Mouse (Mus musculus): ENCODE data around the gene Ccdc181.
A peak's percentile ranks its signal among the peaks of the same experiment; 100 is the strongest.
"Not testable (repeated sequence)": the region's sequence is repeated elsewhere in the genome, so short reads cannot be mapped to it uniquely, and the experiment has no call there.

Gene Ccdc181

DNA sequence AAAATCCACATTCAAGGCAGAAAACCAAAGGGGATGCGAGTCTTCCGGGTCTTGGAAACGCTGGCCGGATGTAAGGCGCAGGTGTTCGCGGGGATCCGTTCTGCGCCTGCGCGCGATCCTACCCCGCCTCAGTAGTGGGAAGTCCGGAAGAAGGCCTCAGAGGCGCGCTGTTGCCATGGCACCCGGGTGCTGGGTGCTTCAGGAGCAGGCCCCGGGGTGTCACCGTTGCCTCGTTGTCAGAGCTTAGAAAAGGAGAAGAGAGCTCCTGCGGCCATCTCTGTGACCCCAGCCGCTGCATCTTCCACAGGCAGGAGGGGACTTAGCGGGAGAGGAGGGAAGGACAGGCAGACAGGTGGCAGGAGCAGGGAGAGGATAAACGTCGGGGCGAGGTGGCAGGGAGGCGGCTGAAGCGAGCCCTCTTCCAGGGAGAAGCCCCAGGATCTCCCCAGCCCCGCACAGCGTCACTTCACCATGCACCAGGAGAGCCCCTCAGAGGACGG, at the start of gene Ccdc181:
Gene Ccdc181, plus strand, starts transcription at position 131 of the 500 bp plus-strand sequence.
- DNase-seq (ENCODE audit: low read depth, low spot score): peak; percentile 98

DNA sequence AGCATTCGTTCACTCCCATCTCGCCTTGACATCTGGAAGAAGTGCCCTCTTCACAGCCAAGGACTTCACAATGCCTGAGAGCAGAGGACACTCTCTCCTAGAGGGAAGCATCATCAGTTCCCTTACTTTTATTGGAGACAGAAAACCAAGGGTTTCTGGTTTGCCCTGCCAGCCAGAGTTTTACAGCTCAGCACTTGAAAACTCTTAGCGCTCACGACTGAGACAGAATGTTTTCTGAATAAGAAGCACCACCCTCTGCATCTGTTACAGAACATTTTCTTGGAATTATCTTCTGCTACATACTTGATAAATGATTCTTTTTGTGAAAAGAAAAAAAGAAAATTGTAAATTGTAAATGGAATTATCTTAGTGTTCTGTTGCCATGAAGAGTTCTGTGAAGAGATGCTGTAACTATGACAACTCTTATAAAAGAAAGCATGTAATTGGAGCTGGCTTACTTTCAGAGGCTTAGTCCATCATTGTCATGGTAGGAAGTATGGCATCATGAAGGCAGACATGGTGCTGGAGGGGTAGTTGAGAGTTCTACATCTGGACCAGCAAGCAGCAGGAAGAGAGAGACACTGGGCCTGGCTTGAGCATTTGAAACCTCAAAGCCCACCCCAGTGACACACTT, 43.3 kb upstream of the Ccdc181 start:
- DNase-seq (ENCODE audit: low read depth, low spot score): not testable (repeated sequence)

DNA sequence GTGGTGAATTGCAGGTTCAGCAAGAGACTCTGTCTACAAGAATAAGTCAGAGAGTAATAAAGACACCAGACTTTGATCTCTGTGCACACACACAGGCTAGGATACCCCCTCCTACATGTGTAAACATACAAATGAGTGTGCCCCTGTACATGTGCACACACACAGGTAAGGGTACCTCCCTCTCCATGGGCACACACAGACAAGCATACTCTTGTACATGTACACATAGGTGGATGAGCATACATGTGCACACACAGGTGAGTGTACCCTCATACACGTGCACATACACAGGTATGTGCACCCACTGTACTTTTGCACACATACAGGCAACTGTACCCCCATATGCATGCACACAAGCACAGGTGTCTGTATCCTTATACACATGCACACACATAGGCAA, 41.9 kb upstream of the Ccdc181 start:
- DNase-seq (ENCODE audit: low read depth, low spot score): no peak

DNA sequence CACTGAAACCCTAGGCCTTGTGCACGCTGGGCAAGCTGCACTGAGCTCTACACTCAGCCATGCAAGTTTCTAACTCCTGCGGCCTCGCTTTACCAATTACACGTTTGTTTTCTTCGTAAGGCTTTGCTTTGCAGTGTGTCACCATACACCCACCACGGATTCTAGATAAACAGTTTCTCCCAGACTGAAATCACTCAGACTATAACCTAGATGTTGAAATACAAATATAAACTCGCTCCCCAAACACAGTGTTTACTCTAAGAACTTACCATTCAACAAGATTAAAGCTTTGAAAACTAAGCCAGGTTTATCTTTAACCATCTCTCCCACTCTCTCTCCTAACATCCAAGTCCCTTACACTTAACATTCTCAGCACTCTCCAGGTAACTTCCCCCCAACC, 40.3 kb upstream of the Ccdc181 start:
- DNase-seq (ENCODE audit: low read depth, low spot score): no peak

DNA sequence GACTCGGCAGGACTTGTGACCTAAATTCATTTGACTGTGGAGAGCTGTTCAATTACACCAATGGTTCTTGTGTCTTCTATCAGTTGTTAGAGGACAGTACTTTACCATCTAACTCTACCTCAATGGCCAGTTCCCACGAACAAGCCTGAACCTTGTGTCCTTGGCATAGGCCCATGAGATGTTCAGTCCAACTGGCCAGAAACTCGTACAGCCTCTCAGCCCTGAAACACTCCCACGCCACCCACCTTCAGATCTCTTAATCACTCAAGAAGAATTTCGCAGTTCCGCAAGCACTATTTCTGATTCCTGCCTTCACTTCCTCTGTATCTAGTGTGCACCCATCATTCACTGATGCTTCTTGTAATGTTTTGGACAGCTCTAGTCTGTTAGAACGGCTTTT, 39.3 kb upstream of the Ccdc181 start:
- no peak for DNase-seq (ENCODE audit: low read depth, low spot score)

DNA sequence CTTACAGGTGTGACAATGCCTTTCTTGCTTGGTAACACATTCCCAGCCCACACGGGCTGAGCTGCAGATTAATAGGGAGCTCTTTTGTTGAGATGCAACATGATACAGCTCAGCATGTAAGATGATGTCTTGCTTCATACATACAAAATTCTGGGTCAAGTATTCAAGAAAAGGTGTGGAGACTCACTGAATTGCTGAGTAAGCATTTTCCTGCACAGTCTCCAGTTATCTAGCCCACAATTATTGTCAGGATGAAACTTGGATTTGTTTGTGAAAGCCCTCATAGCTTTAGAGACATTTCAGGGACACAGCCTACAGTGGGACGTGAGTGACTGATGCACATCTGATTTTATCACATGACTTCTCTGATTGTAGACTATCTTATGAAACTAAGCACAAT, 33.9 kb upstream of the Ccdc181 start:
- no peak for DNase-seq (ENCODE audit: low read depth, low spot score)

DNA sequence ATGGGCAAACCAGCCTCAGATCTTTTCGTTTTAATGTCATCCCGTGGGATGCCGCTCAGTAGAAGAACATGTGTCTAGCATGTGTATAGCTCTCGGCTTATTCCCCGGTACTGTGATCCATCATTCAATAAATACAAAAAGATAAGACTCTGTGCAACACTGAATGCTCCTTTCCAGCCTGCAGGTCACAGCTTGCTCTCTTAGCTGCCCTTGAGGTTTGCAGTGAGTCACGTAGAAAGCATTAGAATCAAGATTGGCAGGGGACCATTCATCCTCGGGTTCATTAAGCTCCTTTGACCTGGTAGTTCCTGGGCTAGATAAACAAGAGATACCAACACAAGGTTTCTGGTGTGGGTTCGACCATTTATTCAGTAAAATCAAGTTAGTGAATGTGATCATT, 32.6 kb upstream of the Ccdc181 start:
- no peak for DNase-seq (ENCODE audit: low read depth, low spot score)

DNA sequence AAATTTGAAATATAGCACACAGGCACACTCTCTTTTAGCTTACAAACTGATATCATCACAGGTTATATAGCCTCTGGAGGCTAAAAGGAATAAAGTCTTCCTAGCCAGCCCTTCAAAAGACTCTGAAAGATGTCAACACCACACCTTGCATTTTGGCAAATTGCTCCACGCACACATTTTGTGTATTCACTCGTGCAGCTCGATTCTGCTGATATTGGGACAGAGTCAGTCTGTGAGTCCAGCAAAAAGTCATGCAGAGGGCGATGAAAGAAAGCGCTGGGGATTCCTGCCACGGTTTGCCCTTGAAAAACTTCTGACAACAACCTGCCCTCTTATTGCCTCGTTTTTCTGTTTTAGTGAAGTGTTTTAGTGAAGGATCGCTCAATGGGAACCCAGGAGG, 27.9 kb upstream of the Ccdc181 start:
- DNase-seq (ENCODE audit: low read depth, low spot score): no peak

DNA sequence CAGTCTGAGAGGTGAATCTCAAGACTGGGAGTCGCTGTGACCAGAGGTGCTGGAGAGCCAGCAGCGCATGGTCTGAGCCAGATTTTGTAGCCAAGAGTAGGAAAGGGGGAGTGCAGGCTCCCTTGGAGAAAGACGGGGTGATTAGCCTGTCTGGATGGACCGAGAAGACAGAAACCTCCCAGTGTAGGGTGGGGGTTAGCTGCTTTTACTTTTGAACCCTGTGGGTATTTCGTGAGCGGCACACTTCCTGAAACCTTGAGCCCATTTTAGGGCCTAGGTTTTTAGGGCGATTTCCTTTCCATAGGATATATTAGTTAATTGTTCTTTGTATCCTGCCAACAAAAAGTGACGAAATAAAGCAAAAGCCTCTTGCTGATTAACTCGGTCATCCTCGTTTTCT, 27.4 kb upstream of the Ccdc181 start:
- peak; percentile 28 for DNase-seq (ENCODE audit: low read depth, low spot score)

DNA sequence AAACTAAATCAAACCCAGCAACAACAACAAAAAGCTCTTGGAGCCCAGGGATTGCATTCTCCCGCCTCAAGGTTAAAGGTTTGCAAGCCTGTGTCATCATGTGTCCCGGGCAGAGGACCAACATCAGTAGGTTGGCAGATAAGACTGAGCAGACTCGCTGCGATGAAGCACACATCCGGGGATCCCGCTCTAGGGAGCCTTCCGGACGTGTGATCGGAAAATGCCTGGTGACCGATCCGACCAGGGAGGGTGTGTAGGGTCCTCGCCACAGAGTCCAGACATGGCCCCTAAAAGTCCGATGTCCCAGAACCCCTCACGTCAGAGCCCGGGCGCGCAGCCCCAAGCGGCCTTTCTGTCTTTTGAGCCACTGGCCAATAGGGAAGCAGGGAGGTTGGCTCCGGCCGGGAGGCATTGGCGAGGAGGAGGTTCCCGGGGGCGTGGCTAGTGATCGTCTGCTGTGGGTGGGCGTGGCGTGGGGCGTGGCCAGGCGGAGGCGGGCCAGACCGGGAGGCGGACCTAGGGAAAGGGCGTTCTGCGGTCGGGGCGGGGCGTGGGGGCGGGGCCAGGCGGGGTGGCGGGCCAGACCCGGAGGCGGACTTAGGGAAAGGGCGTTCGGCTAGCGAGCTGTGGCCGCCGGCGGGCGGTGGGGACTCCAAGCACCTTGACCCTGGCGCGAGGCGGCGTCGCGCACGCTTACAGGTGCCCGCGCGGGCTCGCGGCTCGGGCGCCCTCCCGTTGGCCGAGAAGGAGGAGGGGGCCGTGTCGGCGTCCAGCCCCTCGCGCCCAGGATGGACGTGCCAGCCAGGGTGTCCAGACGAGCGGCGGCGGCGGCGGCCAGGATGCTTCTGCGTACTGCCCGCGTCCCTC, 26.7 kb upstream of the Ccdc181 start, which contains the start of gene Slc19a2:
Gene Slc19a2, plus strand, starts transcription at position 582 of the 867 bp plus-strand sequence.
- peak; percentile 97 for DNase-seq (ENCODE audit: low read depth, low spot score)

DNA sequence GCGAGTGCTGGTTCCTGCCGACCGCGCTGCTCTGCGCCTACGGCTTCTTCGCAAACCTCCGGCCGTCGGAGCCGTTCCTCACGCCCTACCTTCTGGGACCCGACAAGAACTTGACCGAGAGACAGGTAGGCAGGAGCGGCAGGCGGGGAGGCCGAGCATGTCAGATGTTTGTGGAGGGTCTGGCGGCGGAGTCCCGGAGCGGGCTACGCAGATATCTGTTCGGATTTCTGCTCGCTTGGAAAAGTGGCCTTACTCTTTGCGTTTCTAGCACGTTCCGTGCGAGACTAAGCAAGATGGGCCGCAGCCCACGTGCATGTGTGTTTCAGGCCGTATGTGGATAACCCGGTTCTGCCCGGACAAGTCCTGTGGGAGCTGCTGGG, 26.1 kb upstream of the Ccdc181 start:
- peak; percentile 63 for DNase-seq (ENCODE audit: low read depth, low spot score)

DNA sequence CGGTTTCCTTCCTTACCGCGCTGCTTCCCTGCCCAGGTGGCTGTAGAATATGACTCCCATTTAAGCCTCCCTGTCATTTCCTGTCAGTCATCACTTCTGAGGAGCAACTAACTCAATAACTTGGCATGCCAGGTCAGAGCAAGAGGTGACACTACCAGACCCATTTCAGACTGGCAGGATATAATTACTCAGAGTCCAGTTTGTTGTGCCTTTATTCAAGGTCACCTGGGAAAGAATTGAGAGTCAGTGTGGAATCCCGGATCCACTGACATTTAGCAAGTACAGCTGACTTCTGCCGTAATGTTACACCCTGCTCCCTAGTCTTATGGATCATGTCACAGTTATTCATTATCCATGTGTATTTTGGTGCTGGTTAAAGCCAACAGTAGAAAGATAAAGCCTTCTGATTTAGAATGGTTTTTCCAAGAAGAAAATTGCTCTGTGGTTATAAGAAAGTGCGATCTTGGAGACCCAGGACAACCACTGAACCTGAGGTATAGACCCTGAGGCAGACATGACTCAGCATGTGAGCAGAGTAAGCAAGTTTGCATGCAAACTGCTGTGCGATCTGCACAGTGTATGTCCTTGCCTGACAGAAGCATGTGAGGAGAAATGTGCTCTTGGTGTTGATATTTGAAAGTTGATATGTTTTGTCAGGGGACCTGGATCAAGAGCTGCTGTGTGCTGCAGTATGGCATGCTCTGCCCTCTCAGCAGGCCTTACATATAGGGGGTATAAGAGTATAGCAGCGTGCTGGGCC, 24.8 kb upstream of the Ccdc181 start:
- peak; percentile 31 for DNase-seq (ENCODE audit: low read depth, low spot score)

DNA sequence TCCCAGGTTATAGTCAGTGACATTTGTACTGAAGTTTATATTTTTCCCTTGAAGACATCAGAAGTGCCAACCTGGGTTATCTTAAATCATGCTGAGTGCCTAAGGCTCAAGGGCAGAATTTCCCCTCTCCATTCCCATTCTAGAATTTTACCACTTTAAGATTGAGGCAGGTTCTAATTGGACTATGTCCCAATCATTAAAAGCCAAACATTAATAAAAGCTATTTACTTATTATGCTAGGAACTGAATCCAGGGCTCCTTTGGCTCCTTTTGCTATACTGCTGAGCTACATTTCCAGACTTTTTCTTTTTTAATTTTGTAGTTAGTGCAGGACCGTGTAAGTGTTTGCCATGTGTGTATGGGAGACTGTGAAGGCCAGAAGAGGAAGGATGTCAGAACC, 23.9 kb upstream of the Ccdc181 start:
- DNase-seq (ENCODE audit: low read depth, low spot score): no peak

DNA sequence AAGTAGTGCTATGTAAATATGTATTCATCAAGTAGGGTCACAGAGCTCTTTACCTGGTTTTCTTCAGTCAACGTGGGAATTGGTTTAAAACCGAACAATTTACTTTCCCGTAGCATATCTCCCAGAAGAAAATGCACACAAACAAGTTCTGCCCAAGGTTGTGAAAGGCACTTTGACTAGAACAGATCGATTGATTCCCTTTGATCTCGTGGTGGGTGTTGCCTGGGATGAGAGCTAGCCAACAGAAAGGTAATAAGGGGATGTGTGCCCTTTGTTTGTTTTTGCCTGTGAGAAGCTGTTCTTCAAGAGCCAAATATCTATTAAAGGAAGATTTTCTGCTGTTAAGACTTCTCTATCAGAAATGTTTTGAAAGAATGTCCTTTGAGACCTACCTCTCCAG, 22.8 kb upstream of the Ccdc181 start:
- peak; percentile 21 for DNase-seq (ENCODE audit: low read depth, low spot score)

DNA sequence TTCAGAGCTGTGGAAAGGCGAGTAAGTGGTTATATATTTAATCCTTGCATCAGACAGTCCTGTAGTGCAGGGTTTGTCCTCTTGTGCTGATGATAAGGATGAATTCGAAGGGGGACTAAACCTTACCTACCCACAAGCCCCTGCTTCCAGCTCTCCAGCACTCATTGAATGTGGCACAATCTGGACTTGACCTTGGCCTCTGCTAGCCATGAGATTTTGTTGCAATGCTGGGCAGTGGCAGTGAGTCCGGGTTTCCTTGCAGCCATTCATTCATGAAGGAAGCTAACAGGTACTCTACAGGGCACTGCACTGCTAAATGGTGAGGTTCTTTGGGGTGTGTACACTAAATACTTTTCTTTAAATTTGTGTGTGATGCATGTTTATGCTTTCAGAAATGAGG, 20.5 kb upstream of the Ccdc181 start:
- DNase-seq (ENCODE audit: low read depth, low spot score): no peak

DNA sequence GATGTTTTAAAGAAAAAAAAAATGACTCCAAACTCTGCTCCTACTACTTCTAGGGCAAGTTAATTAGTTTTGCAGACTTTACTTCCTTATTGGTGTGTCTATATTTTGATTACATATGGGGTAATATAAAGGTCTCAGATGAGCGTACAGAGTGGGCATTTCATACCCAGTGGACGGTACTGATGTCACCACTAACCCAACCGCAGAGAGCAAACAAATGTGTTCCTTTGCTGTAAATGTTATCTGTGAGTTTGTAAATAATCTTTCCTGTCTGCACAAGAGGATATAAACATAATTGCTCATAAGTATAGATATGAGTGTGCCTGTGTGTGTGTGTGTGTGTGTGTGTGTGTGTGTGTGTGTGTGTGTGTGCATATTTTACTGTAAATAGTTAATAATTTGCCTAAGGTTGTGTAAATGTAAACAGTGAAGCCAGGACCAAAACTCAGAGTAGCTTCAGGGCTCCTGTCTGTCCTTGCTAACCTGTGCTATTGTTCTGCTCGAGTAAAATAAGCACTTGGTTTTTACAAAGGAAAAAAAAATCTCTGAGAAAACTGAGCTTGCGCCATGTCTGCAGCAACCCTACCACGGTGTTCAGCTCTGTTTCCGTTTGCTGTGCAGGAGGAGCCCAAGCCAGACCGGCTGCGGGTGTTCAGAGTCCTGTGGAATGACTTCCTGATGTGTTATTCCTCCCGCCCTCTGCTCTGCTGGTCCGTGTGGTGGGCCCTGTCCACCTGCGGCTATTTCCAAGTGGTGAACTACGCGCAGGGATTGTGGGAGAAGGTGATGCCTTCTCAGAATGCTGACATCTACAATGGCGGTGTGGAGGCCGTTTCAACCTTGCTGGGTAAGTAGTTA, 15.0 kb upstream of the Ccdc181 start:
- no peak for DNase-seq (ENCODE audit: low read depth, low spot score)

DNA sequence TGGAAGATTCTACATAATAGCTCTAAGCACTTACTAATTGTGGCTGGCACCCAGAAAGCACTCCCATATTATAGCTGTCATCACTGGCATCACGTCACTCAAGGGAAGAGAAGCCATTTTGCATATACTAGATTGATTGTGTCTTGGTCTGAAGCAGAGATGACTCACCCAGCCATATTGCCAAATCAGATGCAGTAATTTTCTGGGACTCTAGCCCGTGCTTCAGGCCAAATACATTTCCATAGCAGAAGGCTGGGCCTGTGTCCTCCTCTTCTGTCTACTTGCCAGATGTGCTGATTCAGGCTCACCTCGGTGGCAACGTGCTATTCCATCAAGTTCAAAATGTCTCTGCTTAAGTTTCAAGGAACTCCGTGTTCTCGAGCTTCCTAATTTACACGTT, 13.8 kb upstream of the Ccdc181 start:
- DNase-seq (ENCODE audit: low read depth, low spot score): no peak

DNA sequence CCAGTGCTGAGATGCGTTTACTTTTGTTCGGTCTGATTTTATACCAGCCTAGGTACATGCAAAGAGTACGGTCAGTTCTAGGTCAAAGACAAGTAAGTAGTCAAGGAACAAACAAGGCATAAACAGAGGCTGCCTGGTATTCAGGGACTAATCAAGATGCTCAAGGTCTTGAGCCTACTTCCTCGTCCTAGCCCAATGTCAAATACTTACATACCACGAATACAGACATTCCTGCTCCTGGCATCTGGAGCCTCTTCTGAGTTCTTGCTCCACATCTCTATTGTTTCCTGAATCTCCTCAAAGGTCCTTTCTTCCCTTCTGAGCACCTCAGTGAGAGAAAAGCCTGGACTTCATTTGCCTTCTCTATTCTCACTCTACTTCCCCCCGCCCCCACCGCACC, 4.4 kb upstream of the Ccdc181 start:
- DNase-seq (ENCODE audit: low read depth, low spot score): peak; percentile 62

DNA sequence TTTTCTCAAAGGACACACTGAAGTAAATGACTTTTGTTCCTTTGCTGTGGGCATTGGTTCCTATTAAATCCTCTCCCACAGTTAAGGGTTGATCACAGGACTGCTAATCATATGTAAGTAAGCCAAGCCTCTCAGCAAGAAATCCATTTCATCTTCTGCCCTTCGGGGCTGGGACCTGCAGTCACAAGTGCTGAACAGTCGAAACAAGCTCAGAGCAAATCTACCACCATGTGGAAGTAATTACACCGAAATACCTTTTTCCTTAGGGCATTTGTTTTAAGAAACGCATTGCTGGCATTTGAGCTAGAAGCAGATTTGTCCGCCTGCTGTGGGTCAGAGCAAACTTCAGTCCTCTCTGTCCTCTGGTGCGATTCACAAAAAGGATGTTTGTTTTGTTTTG, 1.7 kb upstream of the Ccdc181 start:
- no peak for DNase-seq (ENCODE audit: low read depth, low spot score)

DNA sequence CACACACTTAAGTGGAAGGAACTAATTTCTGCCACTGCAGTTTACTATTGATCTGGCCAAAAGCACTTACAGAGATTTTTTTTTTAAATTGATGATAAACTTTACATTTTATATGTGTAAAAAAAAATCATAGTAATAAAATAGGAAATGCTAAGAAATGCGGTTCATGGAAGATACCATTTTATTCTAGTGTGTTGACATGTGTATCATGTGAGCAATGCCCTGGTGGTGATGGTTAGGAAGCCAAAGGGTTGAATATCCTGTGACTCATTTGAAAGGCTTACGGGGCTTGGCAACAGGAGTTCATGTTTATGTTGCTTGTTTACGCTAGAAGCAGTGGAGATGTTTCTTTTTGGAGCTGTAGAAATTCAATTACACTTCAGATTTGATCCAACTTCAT, 1.2 kb downstream of the Ccdc181 start:
- no peak for DNase-seq (ENCODE audit: low read depth, low spot score)

DNA sequence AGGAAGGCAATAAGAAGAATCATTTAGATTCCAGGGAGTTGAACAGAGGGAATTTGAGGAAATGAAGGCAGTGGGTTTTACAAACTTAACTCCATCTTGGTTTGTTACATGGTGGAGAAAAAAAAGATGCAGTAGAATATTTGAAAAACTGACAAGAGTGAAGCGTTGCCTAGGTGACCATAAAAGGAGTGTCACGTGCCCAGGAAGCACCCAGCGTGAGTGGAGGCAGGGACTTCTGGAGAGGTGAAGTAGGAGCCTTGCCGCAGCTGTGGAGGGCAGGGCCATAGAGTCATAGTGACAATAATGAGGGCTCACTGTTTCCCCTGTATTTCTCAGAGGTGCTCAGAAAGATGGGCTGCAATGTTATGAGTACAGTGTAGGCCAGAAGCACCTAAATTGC, 3.9 kb downstream of the Ccdc181 start:
- no peak for DNase-seq (ENCODE audit: low read depth, low spot score)
